Mouse (Mus musculus) adrenal gland (tissue): ENCODE measurements around the gene Mapk8.

Experiments
- intact Hi-C: fragments of 180-260 bp; cut with DNase I; formaldehyde crosslinking; loops from one replicate; pipeline ENCODE4 v1.15.1; 2025

Gene Mapk8

DNA sequence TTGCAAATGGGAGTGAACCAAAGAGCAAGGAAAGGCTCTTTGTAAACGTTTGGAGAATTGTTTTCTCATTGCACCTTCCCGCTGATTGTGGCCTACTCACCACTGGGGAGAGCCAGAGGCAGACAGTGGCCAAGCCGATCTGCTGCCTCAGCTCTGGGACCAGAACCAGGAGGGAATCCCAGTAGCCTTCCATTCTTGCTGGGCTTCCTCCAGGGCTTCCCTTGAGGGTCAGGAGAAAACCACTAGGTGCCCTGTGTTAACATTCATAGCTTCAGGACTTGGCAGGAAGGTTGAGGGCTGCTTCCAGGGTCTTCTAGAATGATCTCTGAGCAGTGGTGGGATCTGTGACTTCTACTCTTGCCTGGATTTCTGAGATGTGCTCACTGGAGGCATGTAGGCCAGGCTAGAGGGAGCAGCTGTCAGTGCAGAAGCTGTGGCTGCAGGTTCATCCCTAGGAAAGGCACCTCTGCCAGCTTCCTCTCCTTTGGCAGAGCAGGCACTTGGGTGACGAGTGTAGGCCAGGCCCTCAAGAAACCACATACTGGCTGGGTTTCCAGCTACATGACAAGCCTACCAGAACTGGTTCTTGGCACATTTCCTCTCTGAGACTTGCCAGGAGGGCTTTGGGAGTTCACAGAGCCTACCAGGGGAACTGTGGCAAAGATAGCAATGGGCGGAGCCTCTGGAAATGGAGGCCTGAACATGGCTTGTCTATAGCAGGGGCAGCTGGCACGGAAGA is 94.8 kb downstream of the Mapk8 start:
- intact Hi-C loops, result no loop called here

DNA sequence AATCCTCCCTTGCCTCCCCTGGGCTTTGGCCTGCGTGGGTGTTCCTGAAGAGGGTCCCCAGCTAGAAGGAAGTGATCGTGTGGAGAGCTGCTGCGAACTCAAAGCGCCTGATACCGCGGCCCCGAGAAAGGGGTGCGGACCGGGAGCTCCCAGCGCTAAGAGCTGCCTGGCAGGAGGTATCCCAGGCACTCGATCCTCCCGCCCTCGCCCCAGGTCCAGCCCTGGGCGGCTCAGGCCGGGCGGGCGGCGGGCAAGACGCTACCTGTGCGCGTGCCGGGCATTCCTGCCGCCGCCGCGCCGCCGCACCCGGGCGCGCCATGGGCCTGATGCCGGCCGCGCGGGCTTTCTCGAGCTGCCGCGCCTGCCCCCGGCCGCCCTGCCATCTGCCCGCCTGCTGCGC is 95.9 kb downstream of the Mapk8 start:
- intact Hi-C loops, result no loop called here

DNA sequence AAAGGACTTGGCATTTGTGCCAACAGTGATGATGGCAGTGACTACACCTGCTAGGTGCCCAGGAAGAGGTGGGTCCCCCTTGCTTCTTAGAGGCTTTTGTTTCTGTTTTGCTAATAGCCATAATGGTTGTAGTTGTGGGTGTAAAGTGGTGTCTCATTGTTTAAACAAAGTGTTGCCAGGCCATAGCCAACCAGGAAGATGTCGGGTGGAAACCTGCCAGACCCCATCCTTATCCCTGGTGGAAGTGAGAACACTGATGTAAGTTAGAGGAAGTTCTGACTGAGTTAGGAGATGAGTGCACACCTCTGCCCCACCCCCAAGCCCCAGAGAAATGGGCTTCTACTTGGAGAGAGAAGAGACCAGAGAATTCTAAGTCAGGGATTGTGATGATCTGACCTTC is 98.8 kb downstream of the Mapk8 start:
- intact Hi-C loops, result no loop called here

GRCm38 (mm10) chr14:33347738-33348137 is 99.2 kb downstream of the Mapk8 start:
- intact Hi-C loops, result no loop called here

DNA sequence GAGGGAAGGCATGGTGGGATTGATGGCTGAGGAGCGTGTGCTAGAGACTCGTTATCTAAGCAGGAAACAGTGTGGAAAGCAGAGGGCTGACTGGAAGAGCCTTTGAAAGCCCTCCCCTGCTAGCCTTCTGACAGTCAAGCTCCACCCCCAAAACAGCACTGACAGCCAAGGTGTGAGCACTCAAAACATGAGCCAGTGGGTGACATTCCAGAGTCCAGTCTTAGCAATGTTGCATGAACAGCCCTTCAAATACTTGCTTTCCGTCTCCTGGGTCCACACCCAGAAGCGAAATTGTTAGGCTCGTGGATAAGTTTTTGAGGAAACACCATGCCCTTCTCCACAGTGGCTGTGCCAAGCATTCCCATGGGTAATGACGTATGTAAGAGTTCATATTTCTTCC is 100.4 kb downstream of the Mapk8 start:
- intact Hi-C loops, result no loop called here

DNA sequence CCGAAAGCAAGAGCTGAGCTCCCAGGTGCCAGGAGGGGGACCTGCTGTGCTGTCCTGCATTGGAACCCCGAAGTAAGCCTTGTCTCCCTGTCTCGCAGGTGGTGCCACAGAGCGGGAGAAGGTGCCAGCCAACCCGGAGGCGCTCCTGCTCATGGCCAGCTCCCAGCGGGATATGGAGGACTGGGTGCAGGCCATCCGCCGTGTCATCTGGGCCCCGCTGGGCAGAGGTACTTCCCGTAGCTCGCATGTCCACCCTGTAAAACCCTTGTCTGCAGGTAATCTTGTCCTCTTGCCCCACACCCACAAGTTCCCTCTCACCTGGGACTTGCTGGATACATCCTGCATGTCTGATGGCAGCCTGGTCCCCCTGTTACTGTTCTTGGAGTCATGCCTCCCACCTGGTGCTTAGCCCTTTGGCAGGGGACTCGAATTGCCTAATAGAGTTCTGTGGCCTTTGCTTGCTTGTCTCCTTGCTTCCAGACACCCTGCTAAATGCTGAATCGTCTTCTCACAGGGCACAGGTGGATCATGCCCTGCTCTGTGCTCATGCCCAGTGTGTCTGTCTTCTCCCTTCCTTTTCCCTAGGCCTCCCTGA is 103.7 kb downstream of the Mapk8 start:
- intact Hi-C loops, result no loop called here

DNA sequence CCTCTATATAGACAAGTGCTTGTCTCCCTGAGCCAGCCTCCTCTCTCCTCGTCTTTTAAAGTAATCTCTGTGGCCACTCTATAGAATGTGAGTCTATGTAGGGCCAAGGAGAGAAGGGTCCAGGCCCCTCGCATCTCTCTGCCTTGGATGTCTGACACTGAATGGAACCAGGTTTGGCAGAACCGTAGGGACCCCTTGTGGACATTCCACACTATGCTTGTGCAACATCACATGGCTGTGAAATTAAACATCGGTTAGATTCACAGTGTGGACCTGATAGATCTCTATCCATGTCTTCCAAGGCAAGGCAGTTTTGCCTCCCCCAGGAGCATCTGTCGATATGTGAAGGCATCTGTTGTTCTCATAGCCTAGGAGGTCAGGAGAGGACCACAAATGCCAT is 108.3 kb downstream of the Mapk8 start:
- intact Hi-C loops, result no loop called here

DNA sequence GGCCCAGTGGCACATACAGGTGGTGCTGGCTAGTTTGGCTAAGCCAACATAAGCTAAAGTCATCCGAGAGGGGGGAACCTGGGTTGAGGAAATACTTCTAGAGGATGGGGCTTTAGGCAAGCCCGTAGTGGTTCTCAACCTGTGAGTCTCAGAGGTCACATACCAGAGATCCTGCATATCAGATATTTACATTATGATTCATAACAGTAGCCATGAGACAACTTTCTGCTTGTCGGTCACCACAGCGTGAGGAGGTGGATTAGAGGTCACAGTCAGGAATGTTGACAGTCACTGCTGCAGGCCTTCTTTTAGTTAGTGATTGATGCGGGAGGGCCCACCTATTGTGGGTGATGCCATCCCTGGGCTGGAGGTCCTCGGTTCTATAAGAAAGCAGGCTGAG is 111.2 kb downstream of the Mapk8 start:
- intact Hi-C loops, result no loop called here

DNA sequence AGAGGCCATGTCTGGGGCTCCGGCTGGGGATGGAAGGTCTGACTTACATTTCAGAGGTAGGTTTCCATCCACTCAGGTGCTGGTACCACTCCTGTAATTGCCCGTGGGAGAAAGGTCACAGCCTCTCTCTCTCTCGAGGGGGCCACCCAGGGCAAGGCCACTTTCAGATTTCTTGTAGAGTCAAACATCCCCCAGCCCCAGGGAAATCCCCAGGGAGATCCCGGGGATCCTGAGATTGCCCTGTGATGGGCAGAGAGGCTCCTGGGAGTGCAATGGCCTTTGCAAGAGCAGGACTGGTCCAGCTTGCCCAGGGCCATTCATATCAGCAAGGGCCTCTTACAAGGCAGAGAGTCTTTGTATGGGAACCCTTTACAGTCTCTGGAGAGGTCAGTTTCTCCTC is 112.6 kb downstream of the Mapk8 start:
- intact Hi-C loops, result no loop called here

- intact Hi-C loops, result no loop called here
Measured at GRCm38 (mm10) chr14:33333833-33334232, 113.1 kb downstream of the Mapk8 start.

DNA sequence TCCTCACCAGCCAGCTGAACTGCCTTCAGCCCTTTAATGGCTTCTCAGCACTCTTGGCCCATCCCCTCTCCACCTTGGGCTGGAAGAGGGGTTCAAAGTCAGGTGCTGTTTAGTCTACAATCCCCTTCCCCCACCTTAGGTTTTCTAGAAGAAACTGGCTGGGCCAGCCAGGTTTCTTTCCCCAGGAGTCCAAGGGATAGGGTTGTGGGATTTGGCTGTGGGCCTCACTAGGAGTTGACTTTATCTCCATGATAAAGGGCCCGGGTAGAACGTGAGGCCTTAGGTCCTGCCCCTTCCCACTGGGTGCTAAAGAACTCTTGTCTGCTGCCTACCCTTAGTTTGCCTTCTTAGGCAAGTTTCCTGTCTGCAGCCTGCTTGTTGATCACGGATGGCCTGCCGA is 115.3 kb downstream of the Mapk8 start:
- intact Hi-C loops, result no loop called here

GRCm38 (mm10) chr14:33330986-33331385 is 116.0 kb downstream of the Mapk8 start:
- intact Hi-C loops, result no loop called here

GRCm38 (mm10) chr14:33329297-33329805 is 117.6 kb downstream of the Mapk8 start:
- intact Hi-C loops, result no loop called here

DNA sequence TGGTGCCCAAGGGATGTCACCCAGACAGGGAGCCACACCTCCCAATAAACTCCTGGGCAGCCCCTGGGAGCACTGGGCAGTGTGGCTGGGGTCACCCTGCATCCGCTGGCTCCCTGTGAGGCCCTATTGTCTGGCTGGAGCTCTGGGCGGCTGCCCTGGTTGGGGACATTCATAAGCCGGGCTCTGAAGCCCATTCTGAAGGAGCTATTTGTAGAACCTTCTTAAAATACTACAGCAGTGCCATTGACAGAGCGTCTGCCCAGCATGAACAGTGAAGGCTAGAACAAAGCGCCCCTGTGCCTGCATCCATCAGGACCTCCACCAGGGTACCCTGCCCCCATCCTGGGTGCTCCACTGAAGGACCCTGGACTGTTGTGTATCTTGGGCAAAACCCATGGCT is 118.6 kb downstream of the Mapk8 start:
- intact Hi-C loops, result no loop called here
